8 mouse cellular contexts compared by ENCODE assay signal in the genomic region with DNA sequence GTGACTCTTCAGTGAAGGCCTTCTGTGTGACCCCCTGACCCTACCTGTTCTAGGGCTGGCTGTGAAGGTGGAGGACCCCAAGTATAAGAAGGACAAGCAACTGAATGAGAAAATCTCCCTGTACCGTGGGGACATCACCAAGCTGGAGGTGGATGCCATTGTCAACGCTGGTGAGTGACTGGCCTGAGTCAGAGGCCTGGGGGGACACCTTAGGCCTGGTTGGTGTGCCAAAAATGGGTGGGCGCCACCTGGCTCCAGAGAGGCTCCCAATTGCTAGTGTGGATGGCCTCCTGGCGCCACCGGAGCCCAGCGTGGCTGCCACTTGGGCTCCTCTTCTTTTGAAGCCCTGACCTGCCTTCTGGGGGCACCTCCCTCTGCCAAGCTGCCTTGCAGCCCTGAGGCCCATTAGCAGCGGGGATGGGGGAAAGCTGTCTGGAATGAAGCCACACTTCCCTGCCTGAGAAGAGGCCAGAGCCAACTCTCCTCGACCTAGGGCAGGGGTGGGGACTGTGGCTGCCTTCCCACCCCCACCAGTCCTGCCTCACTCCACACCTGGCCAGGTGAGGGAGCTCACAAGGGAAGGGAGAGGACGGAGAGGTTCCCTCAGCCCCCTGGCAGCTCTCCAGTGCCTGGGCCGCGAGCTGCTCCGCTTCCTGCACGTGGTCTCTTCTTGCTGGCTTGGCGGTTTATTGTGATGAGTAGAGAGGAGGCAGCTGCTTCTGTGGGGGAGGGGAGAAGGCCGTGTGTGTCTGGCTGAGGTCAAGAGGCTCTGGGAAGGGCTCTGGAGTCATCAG. TPM values are rescaled to one million over a fixed set of nuclear protein-coding genes. Genes with fewer than 3 reads are reported as not detected.
DNase-seq lines count a peak whose midpoint lies in the region; ATAC-seq lines count a peak whose summit lies in the region.

No protein-coding gene starts in this region.

- no peak overlapping the region for H3K4me3 ChIP-seq in embryonic facial prominence, embryonic 15.5 days (replicated peaks)
- no peak overlapping the region for H3K4me3 ChIP-seq in hindbrain, embryonic 15.5 days
- no peak overlapping the region for H3K4me3 ChIP-seq in limb, embryonic 15.5 days

- no peak for ATAC-seq in embryonic facial prominence, embryonic 15.5 days (ENCODE audit: insufficient number of reproducible peaks, low FRiP score, low TSS enrichment, low read depth)
- no peak for ATAC-seq in hindbrain, embryonic 15.5 days (ENCODE audit: low FRiP score, low read depth)
- no peak for ATAC-seq in limb, embryonic 15.5 days (ENCODE audit: insufficient number of reproducible peaks, low FRiP score, low TSS enrichment, low read depth)

- H3K9me3 ChIP-seq in embryonic facial prominence, embryonic 15.5 days (replicated peaks) = no peaks in the 10 kb centered on the region
- H3K9me3 ChIP-seq in hindbrain, embryonic 15.5 days = no peaks in the 10 kb centered on the region
- no peaks in the 10 kb centered on the region for H3K9me3 ChIP-seq in limb, embryonic 15.5 days

- WGBS in embryonic facial prominence, embryonic 15.5 days = 26% methylated on average over 15 of the region's 15 CpGs
- WGBS in hindbrain, embryonic 15.5 days = 21% methylated on average over 15 of the region's 15 CpGs
- 33% methylated on average over 15 of the region's 15 CpGs for WGBS in limb, embryonic 15.5 days

- peak; percentile 38 for DNase-seq in urinary bladder, postnatal 14 days (ENCODE audit: low spot score)
- DNase-seq in urinary bladder, postnatal 10 days (ENCODE audit: low spot score) = no peak
- peak; percentile 42 for DNase-seq in ovary, postnatal 36 days (ENCODE audit: low spot score)
- no peak for DNase-seq in adrenal gland, postnatal 4 days (ENCODE audit: low spot score in 2 of 2)
- no peak for DNase-seq in c-Kit-positive CD71-positive TER-119-positive erythroid progenitor cells, embryonic 14.5 days (ENCODE audit: low spot score)

- peaks cover 63% of the 10 kb centered on the region for H3K4me1 ChIP-seq in embryonic facial prominence, embryonic 15.5 days
- peaks cover 58% of the 10 kb centered on the region for H3K4me1 ChIP-seq in hindbrain, embryonic 15.5 days (replicated peaks)
- peaks cover 61% of the 10 kb centered on the region for H3K4me1 ChIP-seq in limb, embryonic 15.5 days

- H3K27ac ChIP-seq in embryonic facial prominence, embryonic 15.5 days (replicated peaks) = no peak overlapping the region; the same call in 1 of the 2 replicates
- 0 out of 2 replicates have a peak overlapping the region, but pooled peaks have one; percentile 40 for H3K27ac ChIP-seq in hindbrain, embryonic 15.5 days (replicated peaks)
- peak overlapping the region; percentile 19 for H3K27ac ChIP-seq in limb, embryonic 15.5 days

- peak overlapping the region; percentile 22; the same call in 1 of the 2 replicates for H3K4me2 ChIP-seq in embryonic facial prominence, embryonic 15.5 days (replicated peaks)
- peak overlapping the region; percentile 8; the same call in 1 of the 2 replicates for H3K4me2 ChIP-seq in hindbrain, embryonic 15.5 days
- H3K4me2 ChIP-seq in limb, embryonic 15.5 days = no peak overlapping the region

- no peaks in the 10 kb centered on the region for H3K36me3 ChIP-seq in embryonic facial prominence, embryonic 15.5 days
- H3K36me3 ChIP-seq in hindbrain, embryonic 15.5 days = no peaks in the 10 kb centered on the region
- H3K36me3 ChIP-seq in limb, embryonic 15.5 days = no peaks in the 10 kb centered on the region

- no peak overlapping the region for H3K9ac ChIP-seq in embryonic facial prominence, embryonic 15.5 days
- H3K9ac ChIP-seq in hindbrain, embryonic 15.5 days = 0 out of 2 replicates have a peak overlapping the region, but pooled peaks have one; percentile 14
- no peak overlapping the region for H3K9ac ChIP-seq in limb, embryonic 15.5 days

- peaks cover 3% of the 10 kb centered on the region; the same call in 1 of the 2 replicates for H3K27me3 ChIP-seq in embryonic facial prominence, embryonic 15.5 days
- peaks cover 3% of the 10 kb centered on the region; the same call in 1 of the 2 replicates for H3K27me3 ChIP-seq in hindbrain, embryonic 15.5 days
- peaks cover 19% of the 10 kb centered on the region for H3K27me3 ChIP-seq in limb, embryonic 15.5 days

RNA-seq across cellular contexts. Expression of gene Macrod1, which starts 9.6 kb away (rescaled TPM):
- 22.1 and 26.6 TPM in 2 replicates for polyA plus RNA-seq in embryonic facial prominence, embryonic 15.5 days (2015; fragmentation: Nextera tagmentation; extraction: Ambion mirVana)
- 5.5 and 6.1 TPM in 2 replicates for polyA plus RNA-seq in hindbrain, embryonic 15.5 days (2015; fragmentation: Nextera tagmentation; extraction: Ambion mirVana)
- 18.2 and 27.2 TPM in 2 replicates for polyA plus RNA-seq in limb, embryonic 15.5 days (2015; fragmentation: Nextera tagmentation; extraction: Ambion mirVana)
- total RNA-seq in adrenal gland, postnatal 4 days (2021) = 10 to 100 TPM; 32.4 to 35.0 TPM

RNA-seq across cellular contexts. Expression of gene Stip1, which starts 26.5 kb away (rescaled TPM):
- 228 and 244 TPM in 2 replicates for polyA plus RNA-seq in embryonic facial prominence, embryonic 15.5 days (2015; fragmentation: Nextera tagmentation; extraction: Ambion mirVana)
- polyA plus RNA-seq in hindbrain, embryonic 15.5 days (2015; fragmentation: Nextera tagmentation; extraction: Ambion mirVana) = 218 and 229 TPM in 2 replicates
- polyA plus RNA-seq in limb, embryonic 15.5 days (2015; fragmentation: Nextera tagmentation; extraction: Ambion mirVana) = 207 and 226 TPM in 2 replicates
- total RNA-seq in adrenal gland, postnatal 4 days (2021) = 100 to 1,000 TPM; 115 to 117 TPM

RNA-seq across cellular contexts. Expression of gene Flrt1, which starts 39.3 kb away (rescaled TPM):
- polyA plus RNA-seq in embryonic facial prominence, embryonic 15.5 days (2015; fragmentation: Nextera tagmentation; extraction: Ambion mirVana) = 13.5 and 19.2 TPM in 2 replicates
- polyA plus RNA-seq in hindbrain, embryonic 15.5 days (2015; fragmentation: Nextera tagmentation; extraction: Ambion mirVana) = 9.8 and 11.1 TPM in 2 replicates
- 5.6 and 5.8 TPM in 2 replicates for polyA plus RNA-seq in limb, embryonic 15.5 days (2015; fragmentation: Nextera tagmentation; extraction: Ambion mirVana)
- 1 to 10 TPM; 3.8 to 5.9 TPM for total RNA-seq in adrenal gland, postnatal 4 days (2021)

RNA-seq across cellular contexts. Expression of gene Fermt3, which starts 47.0 kb away (rescaled TPM):
- polyA plus RNA-seq in embryonic facial prominence, embryonic 15.5 days (2015; fragmentation: Nextera tagmentation; extraction: Ambion mirVana) = 12.4 and 14.2 TPM in 2 replicates
- 4.5 and 5.2 TPM in 2 replicates for polyA plus RNA-seq in hindbrain, embryonic 15.5 days (2015; fragmentation: Nextera tagmentation; extraction: Ambion mirVana)
- 13.1 TPM in 2 replicates for polyA plus RNA-seq in limb, embryonic 15.5 days (2015; fragmentation: Nextera tagmentation; extraction: Ambion mirVana)
- total RNA-seq in adrenal gland, postnatal 4 days (2021) = 10 to 100 TPM in 1 of 2 experiments, 1 to 10 TPM in 1; 8.7 to 11.3 TPM

Comparison
In these comparisons a context has a peak if more than half of its experiments do, and no peak if none do; other contexts are left out.
1. DNase-seq: peak in urinary bladder, postnatal 14 days (single experiment) and ovary, postnatal 36 days (single experiment); none in urinary bladder, postnatal 10 days (single experiment), adrenal gland, postnatal 4 days (0 of 2) and c-Kit-positive CD71-positive TER-119-positive erythroid progenitor cells, embryonic 14.5 days (single experiment).